Mouse (Mus musculus) lung, postnatal 14 days (tissue): ENCODE results near the gene G2e3.
A peak's percentile ranks its signal among the peaks of the same experiment; 100 is the strongest.

Experiments used
- DNase-seq: peaks from one replicate; pipeline ENCODE4 v3.0.0; 2021

Gene G2e3

DNA sequence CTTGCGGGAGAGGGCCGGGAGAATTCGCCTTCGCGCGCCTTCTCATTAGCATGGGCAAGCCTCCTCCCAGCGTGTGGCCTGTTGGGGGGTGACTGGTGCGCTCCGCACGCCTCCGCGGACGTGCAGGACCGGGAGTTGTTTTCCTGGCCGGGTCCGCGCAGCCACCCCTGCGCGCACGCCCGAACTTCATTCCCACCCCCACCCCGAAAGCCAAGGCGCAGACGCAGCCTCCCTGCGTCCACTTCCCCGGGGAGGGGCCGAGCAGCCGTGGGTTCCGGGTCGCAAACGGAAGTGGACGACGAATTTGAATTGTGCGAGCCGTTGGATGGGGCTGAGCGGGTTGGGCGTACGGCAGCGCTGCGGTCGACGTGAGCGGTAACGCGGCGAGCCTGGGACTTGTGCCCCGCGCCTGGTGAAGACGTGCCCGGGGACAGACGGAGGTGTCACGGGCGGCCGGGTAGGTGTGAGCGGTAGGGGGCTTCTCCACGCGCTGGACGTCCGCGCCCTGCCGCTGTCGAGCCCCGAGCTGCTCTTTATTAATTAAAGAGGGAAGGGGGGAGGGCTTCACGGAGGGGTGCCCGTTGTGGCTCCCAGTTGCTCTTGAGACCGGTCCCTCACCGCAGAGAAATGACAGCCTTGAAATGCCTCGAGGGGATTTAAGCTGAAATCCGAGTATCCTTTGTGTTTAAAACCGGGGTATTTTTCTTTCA is at the start of gene G2e3:
TSS of gene G2e3 (plus strand) at position 74 of the 710 bp plus-strand sequence.
- DNase-seq: peak; percentile 88

DNA sequence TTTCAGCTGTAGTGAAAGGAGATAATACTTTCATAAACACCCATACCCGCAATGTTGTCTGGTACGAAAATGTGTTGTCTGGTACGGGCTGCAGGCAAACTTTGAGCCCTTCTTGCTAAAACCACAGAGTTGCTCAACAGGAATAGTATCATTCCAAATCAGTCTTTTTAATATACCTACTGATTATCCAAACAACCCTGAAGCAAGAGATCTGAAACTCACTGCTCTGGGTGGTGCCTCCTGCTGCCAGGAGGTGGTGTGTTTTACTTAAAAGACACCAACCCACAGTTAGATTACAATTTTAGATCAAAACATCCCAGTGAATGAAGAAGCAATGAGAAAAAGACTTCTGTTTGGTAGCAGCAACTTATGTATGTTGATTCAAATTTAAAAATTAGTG is 24.3 kb upstream of the G2e3 start:
- DNase-seq: no peak

DNA sequence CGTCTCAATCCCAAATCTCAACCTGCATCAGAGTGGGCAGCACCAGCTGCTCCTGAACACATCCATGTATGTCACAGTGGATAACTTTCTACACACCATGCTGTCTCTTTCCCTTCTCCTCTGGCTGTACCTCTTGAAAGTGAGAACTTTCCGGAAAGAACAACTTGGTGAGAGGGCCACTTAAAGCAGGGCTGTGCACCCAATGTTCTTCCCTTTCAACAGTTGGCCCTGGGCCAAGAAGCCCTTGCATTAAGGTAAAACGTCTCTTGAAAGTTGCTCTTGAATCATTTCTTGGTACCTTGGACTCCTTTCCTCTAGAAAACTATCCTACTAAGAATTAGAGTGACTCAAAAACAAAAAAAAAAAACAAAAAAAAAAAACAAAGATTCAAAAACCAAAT is 21.0 kb upstream of the G2e3 start:
- peak; percentile 5 for DNase-seq

- no peak for DNase-seq
Observed at GRCm38 (mm10) chr12:51337014-51337413, 10.8 kb upstream of the G2e3 start.

- peak; percentile 6 for DNase-seq
Observed at GRCm38 (mm10) chr12:51346121-51346520, 1.7 kb upstream of the G2e3 start.

DNA sequence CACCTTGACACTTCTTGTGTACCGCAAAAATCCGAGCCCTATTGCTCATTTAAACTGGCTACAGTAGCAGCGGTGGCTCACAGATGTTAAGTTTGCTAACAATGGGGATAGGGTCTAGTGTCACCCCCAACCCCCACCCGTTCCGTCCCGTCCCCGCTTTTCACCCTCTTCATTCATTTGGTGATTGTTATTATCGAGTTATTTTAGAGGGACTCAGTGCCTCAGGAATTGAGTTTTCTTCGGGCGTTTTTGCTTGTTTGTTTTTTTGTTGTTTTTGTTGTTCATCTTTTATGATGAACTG is 787 bp downstream of the G2e3 start:
- no peak for DNase-seq

DNA sequence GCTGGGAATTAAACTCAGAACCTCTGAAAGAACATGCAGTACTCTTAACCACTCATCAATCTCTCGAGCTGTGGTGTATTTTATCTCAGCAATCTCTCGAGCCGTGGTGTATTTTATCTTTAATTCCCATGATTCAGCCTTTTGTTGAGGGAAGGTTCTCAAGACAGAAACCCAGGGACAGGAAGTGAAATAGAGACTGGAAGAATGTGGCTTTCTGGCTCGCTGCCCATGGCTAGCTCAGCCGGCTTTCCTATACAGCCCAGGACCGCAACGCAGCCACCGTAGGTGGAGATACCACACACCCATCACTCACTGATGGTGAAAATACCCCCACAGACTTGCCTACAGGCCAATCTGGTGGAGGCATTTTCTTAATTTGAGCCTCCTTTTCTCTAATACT is 7.4 kb downstream of the G2e3 start:
- no peak for DNase-seq

DNA sequence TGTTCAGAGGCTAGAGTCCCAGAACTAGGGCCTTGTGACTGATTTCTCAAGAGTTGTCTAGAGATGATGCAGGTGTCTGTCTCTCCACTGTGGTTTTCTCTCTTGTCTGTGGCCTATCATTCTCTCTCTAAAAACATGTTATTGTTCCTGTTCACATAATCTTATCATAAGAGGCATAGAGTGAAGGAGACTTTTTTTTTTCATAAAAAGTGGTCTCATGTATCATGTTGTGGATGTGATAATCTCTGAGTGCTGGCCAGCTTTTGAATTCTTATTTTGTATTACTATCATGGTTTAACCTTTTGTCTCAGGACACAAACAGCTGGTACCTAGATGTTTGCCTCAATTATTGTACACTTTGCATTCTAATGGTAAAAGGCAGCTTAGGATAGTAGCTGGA is 13.4 kb downstream of the G2e3 start:
- DNase-seq: no peak

DNA sequence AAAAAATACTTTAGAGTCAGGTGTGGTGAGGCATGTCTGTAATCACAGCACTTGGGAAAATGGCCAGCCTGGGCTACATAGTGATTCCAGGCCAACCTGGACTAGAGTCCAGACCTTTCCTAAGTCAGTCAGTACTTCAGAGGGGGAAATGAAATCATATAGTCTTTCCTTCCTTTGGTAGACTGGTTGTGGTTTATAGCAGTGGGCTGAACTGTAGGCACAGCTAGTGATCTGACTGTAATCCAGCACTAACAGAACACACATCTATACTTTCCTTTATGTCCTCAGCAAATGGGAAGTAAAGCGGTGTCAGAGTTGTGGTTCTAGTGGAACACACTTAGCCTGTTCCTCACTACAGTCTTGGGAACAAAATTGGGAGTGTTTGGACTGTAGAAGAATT is 15.0 kb downstream of the G2e3 start:
- no peak for DNase-seq

DNA sequence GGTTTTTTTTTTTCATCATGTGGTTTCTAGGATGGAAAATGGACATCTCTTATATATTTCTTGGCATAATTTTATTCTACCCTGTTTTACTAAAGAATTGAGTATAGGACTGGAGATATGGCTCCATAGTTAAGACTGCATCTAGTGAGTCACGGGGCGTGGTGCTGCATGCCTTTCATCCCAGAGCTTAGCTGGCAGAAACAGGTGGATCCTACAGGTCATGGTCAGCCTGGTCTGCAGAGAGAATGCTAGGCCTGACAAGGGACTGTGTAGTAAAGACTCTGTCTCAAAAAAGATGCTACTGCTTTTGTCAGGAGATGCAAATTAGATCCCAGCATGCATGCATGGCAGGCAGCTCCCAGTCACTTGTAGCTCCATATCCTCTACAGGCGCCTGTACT is 20.6 kb downstream of the G2e3 start:
- DNase-seq: no peak

DNA sequence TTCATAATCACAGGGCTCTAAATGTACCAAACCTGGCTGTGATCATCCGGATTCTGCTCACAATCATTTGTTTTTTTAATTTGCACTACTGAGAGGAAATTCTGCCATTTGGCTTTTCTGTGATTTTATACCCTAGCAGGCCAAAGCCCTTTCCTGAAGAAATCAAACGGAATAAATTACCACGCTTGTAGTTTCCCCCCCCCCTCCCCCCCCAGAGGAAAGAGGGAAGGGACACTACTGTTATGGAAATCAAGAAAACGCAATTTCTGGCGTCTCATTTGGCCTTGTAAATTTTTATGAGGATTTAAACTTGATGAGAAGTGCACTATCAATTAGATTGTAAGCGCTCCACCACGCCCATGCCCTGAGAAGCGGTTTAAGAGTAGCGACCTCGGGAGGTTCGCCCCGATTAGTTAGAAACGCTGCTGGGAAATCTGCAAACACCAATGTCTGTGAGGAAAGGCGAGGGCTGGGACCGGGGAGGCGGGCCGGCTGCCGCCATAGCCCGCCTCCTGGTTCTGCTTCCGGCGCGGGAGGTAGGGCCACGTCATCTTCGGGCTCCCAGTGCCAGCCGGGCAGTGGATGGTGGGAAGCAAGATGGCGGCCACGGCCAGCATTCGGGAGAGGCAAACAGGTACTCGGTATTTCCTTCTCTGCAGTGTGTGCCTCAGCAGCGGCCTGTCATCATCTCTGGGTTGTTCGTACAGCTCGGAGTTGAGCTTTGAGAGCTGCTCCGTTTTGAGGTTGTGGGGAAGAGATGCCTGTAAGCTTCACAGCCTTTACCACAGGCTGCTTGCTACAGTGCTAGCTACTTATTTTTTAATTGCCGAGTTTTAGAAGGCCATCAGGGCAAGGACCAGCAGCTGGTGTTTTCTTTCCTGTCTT is 29.4 kb downstream of the G2e3 start, which contains the start of gene Scfd1:
TSS of gene Scfd1 (plus strand) at position 508 of the 885 bp plus-strand sequence.
- DNase-seq: peak; percentile 91

DNA sequence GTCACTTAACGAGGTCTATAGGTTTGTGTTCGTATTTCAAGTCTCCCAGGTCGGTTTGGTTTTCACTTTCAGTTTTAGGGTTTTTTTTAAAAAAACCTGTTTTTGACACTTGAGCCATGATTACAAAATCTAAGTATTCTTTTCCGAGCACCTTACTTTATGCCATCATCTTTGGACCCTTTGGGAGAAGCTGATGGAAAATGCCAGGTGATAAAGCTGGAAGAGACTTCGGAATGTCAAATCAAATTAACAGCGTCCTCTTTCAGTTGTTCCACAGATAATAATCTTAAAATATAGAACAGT is 30.0 kb downstream of the G2e3 start:
- DNase-seq: no peak

- no peak for DNase-seq
Observed at GRCm38 (mm10) chr12:51399871-51400270, 52.0 kb downstream of the G2e3 start.

DNA sequence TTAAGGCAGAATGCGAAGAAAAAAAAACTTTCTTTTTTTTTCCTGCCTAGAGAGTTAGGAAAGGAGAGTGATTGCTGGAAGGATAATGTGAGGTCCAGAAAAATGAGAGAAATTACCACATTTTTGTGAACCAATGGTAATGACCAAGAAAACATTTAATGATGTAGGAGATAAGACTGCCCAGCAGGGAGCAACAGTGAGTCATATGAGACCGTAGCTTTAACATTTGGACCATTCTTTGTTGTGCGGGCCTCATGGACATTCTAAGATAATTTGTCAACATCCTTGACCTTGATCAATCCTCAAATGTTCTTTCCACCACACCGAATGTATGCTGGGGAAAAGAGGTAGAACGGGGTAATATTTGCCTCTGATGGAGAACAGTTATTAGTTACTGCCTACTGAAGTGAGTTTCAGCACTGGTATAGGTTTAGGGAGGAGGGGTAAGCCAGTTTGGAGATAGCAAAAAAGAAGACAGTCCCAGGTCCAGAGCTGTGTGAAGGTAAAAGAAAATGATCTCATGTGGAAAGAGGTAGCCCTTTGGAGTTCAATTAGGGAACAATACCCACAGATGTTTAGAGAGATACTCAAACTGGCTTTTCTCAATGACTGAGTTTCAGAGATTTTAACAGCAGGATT is 54.3 kb downstream of the G2e3 start:
- DNase-seq: no peak

- no peak for DNase-seq
Observed at GRCm38 (mm10) chr12:51403987-51404586, 56.2 kb downstream of the G2e3 start.

DNA sequence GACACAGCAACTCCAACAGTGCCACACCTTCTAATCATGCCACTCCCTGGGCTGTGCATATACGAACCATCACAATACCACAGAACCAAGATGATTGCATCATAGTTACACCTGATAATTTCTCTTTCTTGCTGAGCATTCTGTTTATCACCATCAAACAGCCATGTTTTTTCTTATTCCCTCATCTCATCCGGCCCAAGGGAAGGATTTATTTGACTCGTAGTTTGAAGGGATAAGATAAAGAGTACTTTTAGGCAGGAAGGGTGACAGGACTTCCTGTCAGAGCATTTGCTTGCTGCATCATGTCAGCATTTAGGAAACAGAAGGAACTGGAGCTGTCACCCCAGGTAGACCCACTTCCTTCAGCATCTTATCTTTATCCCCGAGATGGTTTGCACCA is 63.5 kb downstream of the G2e3 start:
- DNase-seq: no peak
